Mouse (Mus musculus) spleen, adult 10 weeks (tissue): ENCODE measurements around the gene Sapcd1. TPM values are rescaled to one million over a fixed set of nuclear protein-coding genes. Genes with fewer than 3 reads are reported as not detected.

Experiments used
- polyA plus RNA-seq: library from polyadenylated mRNA; stranded (reverse); fragments of 350-450 nt; fragmentation: Illumina TruSeq; extraction: RNeasy Lipid Tissue Mini Kit (QIAGEN cat#74804); gene quantifications from one replicate; pipeline ENCODE4 v1.2.3, GENCODE M21; 2015; ENCODE audit warnings: low replicate concordance; ENCODE audit not compliant: insufficient read depth

Sapcd1 gene
- polyA plus RNA-seq = 2.6 TPM

GRCm38 (mm10) chr17:35027277-35028068 is at the start of gene Sapcd1:
Gene Sapcd1 (minus strand): TSS chr17:35028016.

GRCm38 (mm10) chr17:35076507-35077176 is 48.8 kb upstream of the Sapcd1 start, which contains the start of gene Ly6g6e:
Gene Ly6g6e (plus strand): TSS chr17:35076902.

GRCm38 (mm10) chr17:35066084-35066483 is 38.3 kb upstream of the Sapcd1 start, which contains the start of gene Mpig6b:
Gene Mpig6b (minus strand): TSS chr17:35066184.

GRCm38 (mm10) chr17:35064951-35065947 is 37.4 kb upstream of the Sapcd1 start, which contains the start of gene Ly6g6c:
Gene Ly6g6c (plus strand): TSS chr17:35065388.

GRCm38 (mm10) chr17:35058911-35059892 is 31.4 kb upstream of the Sapcd1 start, which contains the start of gene Ddah2:
Gene Ddah2 (plus strand): TSS chr17:35059035.

GRCm38 (mm10) chr17:35049561-35050016 is 21.8 kb upstream of the Sapcd1 start, which contains the start of gene Clic1:
Gene Clic1 (plus strand): TSS chr17:35049966.

GRCm38 (mm10) chr17:35046681-35047455 is 19.1 kb upstream of the Sapcd1 start, which contains the start of gene Msh5:
Gene Msh5 (minus strand): TSS chr17:35046745.

GRCm38 (mm10) chr17:35016376-35016775 is 11.4 kb downstream of the Sapcd1 start, which contains the start of gene Vwa7:
Gene Vwa7 (plus strand): TSS chr17:35016579.

GRCm38 (mm10) chr17:35000717-35001451 is 26.9 kb downstream of the Sapcd1 start, which contains the start of gene Vars:
Gene Vars (plus strand): TSS chr17:35000987.

GRCm38 (mm10) chr17:34981690-34982180 is 46.1 kb downstream of the Sapcd1 start, which contains the start of gene Lsm2:
Gene Lsm2 (plus strand): TSS chr17:34981862.

Other genes with a start within 250 kb of the Sapcd1 start
- 1.4 TPM for gene Cyp21a1, start 223.5 kb downstream of the Sapcd1 start, polyA plus RNA-seq
- 32.1 TPM for gene Stk19, start 191.1 kb downstream of the Sapcd1 start, polyA plus RNA-seq
- gene Dxo, start 191.0 kb downstream of the Sapcd1 start, polyA plus RNA-seq = 22.4 TPM
- gene Skiv2l, start 177.8 kb downstream of the Sapcd1 start, polyA plus RNA-seq = 31.3 TPM
- 16.3 TPM for gene Nelfe, start 177.6 kb downstream of the Sapcd1 start, polyA plus RNA-seq
- 101 TPM for gene Cfb, start 165.5 kb downstream of the Sapcd1 start, polyA plus RNA-seq
- 3.5 TPM for gene Zbtb12, start 148.5 kb downstream of the Sapcd1 start, polyA plus RNA-seq
- not detected for gene Gm20547, start 146.0 kb downstream of the Sapcd1 start, polyA plus RNA-seq
- gene C2, start 129.8 kb downstream of the Sapcd1 start, polyA plus RNA-seq = 38.7 TPM
- 55.6 TPM for gene Ehmt2, start 129.5 kb downstream of the Sapcd1 start, polyA plus RNA-seq
- gene Slc44a4, start 113.5 kb downstream of the Sapcd1 start, polyA plus RNA-seq = not detected
- 21.7 TPM for gene Neu1, start 96.8 kb downstream of the Sapcd1 start, polyA plus RNA-seq
- 1.2 TPM for gene Hspa1b, start 68.8 kb downstream of the Sapcd1 start, polyA plus RNA-seq
- not detected for gene Gm20481, start 58.1 kb downstream of the Sapcd1 start, polyA plus RNA-seq
- gene Hspa1a, start 55.9 kb downstream of the Sapcd1 start, polyA plus RNA-seq = 0.52 TPM
- not detected for gene Hspa1l, start 55.3 kb downstream of the Sapcd1 start, polyA plus RNA-seq
- 45.5 TPM for gene Lsm2, start 46.2 kb downstream of the Sapcd1 start, polyA plus RNA-seq
- 100 TPM for gene Vars, start 27.0 kb downstream of the Sapcd1 start, polyA plus RNA-seq
- 0.54 TPM for gene Vwa7, start 11.4 kb downstream of the Sapcd1 start, polyA plus RNA-seq
- 6.1 TPM for gene Msh5, start 18.7 kb upstream of the Sapcd1 start, polyA plus RNA-seq
- 228 TPM for gene Clic1, start 21.9 kb upstream of the Sapcd1 start, polyA plus RNA-seq
- 3.2 TPM for gene Ddah2, start 31.0 kb upstream of the Sapcd1 start, polyA plus RNA-seq
- gene Ly6g6c, start 37.4 kb upstream of the Sapcd1 start, polyA plus RNA-seq = 0.26 TPM
- 2.5 TPM for gene Mpig6b, start 38.2 kb upstream of the Sapcd1 start, polyA plus RNA-seq
- gene Ly6g6e, start 48.9 kb upstream of the Sapcd1 start, polyA plus RNA-seq = not detected
- not detected for gene Ly6g6d, start 50.0 kb upstream of the Sapcd1 start, polyA plus RNA-seq
- gene Ly6g6f, start 57.6 kb upstream of the Sapcd1 start, polyA plus RNA-seq = 0.93 TPM
- 19.7 TPM for gene Abhd16a, start 61.2 kb upstream of the Sapcd1 start, polyA plus RNA-seq
- not detected for gene Ly6g5c, start 80.3 kb upstream of the Sapcd1 start, polyA plus RNA-seq
- gene Ly6g5b, start 87.4 kb upstream of the Sapcd1 start, polyA plus RNA-seq = 1.6 TPM
- 24.2 TPM for gene Gpank1, start 93.4 kb upstream of the Sapcd1 start, polyA plus RNA-seq
- gene Csnk2b, start 94.0 kb upstream of the Sapcd1 start, polyA plus RNA-seq = 133 TPM
- gene D17H6S53E, start 98.4 kb upstream of the Sapcd1 start, polyA plus RNA-seq = 15.5 TPM
- gene Apom, start 104.0 kb upstream of the Sapcd1 start, polyA plus RNA-seq = 0.33 TPM
- 69.9 TPM for gene Bag6, start 107.2 kb upstream of the Sapcd1 start, polyA plus RNA-seq
- 58.2 TPM for gene Prrc2a, start 136.9 kb upstream of the Sapcd1 start, polyA plus RNA-seq
- 157 TPM for gene Aif1, start 148.1 kb upstream of the Sapcd1 start, polyA plus RNA-seq
- 139 TPM for gene Lst1, start 160.4 kb upstream of the Sapcd1 start, polyA plus RNA-seq
- gene Ltb, start 166.4 kb upstream of the Sapcd1 start, polyA plus RNA-seq = 99.6 TPM
- 15.3 TPM for gene Tnf, start 174.0 kb upstream of the Sapcd1 start, polyA plus RNA-seq
- gene Lta, start 177.3 kb upstream of the Sapcd1 start, polyA plus RNA-seq = 24.3 TPM
- 0.72 TPM for gene Gm16181, start 192.8 kb upstream of the Sapcd1 start, polyA plus RNA-seq
- 14.4 TPM for gene Atp6v1g2, start 205.6 kb upstream of the Sapcd1 start, polyA plus RNA-seq
- 3.1 TPM for gene Nfkbil1, start 207.8 kb upstream of the Sapcd1 start, polyA plus RNA-seq
- 220 TPM for gene Ddx39b, start 213.7 kb upstream of the Sapcd1 start, polyA plus RNA-seq
- gene H2-D1, start 234.7 kb upstream of the Sapcd1 start, polyA plus RNA-seq = 1,132 TPM